Mouse (Mus musculus) spleen, adult 2 months (tissue): Measurements from ENCODE around the gene Morn1.

Source experiments
- CTCF ChIP-seq: fragments of 200-500 bp; IDR thresholded peaks from 2 replicates; pipeline ENCODE4 v1.5.1; 2011; ENCODE audit warnings: mild to moderate bottlenecking, inconsistent platforms; ENCODE audit not compliant: insufficient read depth, insufficient read length, insufficient replicate concordance; ENCODE audit errors: extremely low read depth
- POLR2A ChIP-seq: fragments of 200-500 bp; IDR thresholded peaks from 2 replicates; pipeline ENCODE4 v1.6.1; 2011; ENCODE audit warnings: low read depth, low read length, inconsistent platforms

DNA sequence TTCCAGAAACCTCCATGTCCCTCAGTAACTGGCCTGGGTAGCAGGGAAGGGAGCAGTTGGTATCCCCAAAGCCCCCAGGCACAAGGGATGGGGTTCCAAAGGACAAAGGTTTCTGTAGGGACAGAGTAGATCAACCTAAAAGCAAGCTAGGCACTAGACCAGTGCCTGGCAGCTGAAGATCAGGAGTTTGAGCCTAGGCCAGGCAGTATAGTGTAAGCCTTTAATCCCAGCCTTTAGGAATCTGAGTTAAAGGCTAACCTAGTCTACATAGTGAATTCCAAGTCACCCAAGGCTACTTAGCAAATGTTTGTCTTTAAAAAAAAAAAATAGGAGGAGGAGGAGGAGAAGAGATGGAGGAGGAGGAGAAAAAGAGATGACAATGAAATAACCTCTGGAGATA lies 102.4 kb downstream of the Morn1 start:
- no peak for TF ChIP-seq POLR2A
- TF ChIP-seq CTCF = no peak
